Mouse (Mus musculus): ENCODE data around the gene Cfap61. TPM values are rescaled to one million over a fixed set of nuclear protein-coding genes. Genes with fewer than 3 reads are reported as not detected.

The Cfap61 gene
- total and polyA plus RNA-seq, 2 experiments = not detected

- no peak for DNase-seq (ENCODE audit: extremely low read depth, low read depth, low spot score)
- Histone ChIP-seq H3K79me2 (ENCODE audit: control insufficient read depth, insufficient read depth, low read length) (no peaks in the 10 kb centered on the region), H3K27ac (replicated peaks; ENCODE audit: insufficient read depth, low read depth, low read length) (no peak overlapping the region), H3K27me3 (ENCODE audit: control insufficient read depth, insufficient read depth, low read length) (no peaks in the 10 kb centered on the region), H3K4me1 (ENCODE audit: control insufficient read depth, insufficient read depth, low read length) (no peaks in the 10 kb centered on the region), H3K36me3 (ENCODE audit: control insufficient read depth, insufficient read depth, low read length) (no peaks in the 10 kb centered on the region), H3K4me3 (ENCODE audit: insufficient read depth, low read depth, low read length) (no peak overlapping the region), H3K9ac (ENCODE audit: low read depth, low read length) (no peak overlapping the region)
- TF ChIP-seq CTCF (IDR thresholded peaks at IDR 0.05; ENCODE audit: low read depth, low read length) = no peak
- TF ChIP-seq POLR2A (IDR thresholded peaks at IDR 0.05; ENCODE audit: extremely low read depth, insufficient read depth, low read length) = no peak
- WGBS = 65% methylated on average over 2 of the region's 2 CpGs
Measured at GRCm38 (mm10) chr2:146009596-146010349, 75.2 kb downstream of the Cfap61 start.

- no peaks in the 10 kb centered on the region for H3K36me3 ChIP-seq (ENCODE audit: control insufficient read depth, insufficient read depth, low read length)
- H3K4me3 ChIP-seq (ENCODE audit: insufficient read depth, low read depth, low read length) = no peak overlapping the region
- H3K9ac ChIP-seq (ENCODE audit: low read depth, low read length) = no peak overlapping the region
- TF ChIP-seq POLR2A (IDR thresholded peaks at IDR 0.05; ENCODE audit: extremely low read depth, insufficient read depth, low read length) = no peak
- TF ChIP-seq CTCF (IDR thresholded peaks at IDR 0.05; ENCODE audit: low read depth, low read length) = no peak
- H3K4me1 ChIP-seq (ENCODE audit: control insufficient read depth, insufficient read depth, low read length) = no peaks in the 10 kb centered on the region
- H3K27me3 ChIP-seq (ENCODE audit: control insufficient read depth, insufficient read depth, low read length) = no peaks in the 10 kb centered on the region
- WGBS = 33% methylated on average over 2 of the region's 2 CpGs
- no peaks in the 10 kb centered on the region for H3K79me2 ChIP-seq (ENCODE audit: control insufficient read depth, insufficient read depth, low read length)
- H3K27ac ChIP-seq (replicated peaks; ENCODE audit: insufficient read depth, low read depth, low read length) = no peak overlapping the region
- peak; percentile 15 for DNase-seq (ENCODE audit: extremely low read depth, low read depth, low spot score)
Measured at GRCm38 (mm10) chr2:146010816-146011215, 76.2 kb downstream of the Cfap61 start.

- Histone ChIP-seq H3K36me3 (ENCODE audit: control insufficient read depth, insufficient read depth, low read length) (no peaks in the 10 kb centered on the region), H3K4me3 (ENCODE audit: insufficient read depth, low read depth, low read length) (no peak overlapping the region), H3K4me1 (ENCODE audit: control insufficient read depth, insufficient read depth, low read length) (no peaks in the 10 kb centered on the region), H3K27ac (replicated peaks; ENCODE audit: insufficient read depth, low read depth, low read length) (no peak overlapping the region), H3K9ac (ENCODE audit: low read depth, low read length) (no peak overlapping the region), H3K27me3 (ENCODE audit: control insufficient read depth, insufficient read depth, low read length) (no peaks in the 10 kb centered on the region), H3K79me2 (ENCODE audit: control insufficient read depth, insufficient read depth, low read length) (no peaks in the 10 kb centered on the region)
- TF ChIP-seq POLR2A (IDR thresholded peaks at IDR 0.05; ENCODE audit: extremely low read depth, insufficient read depth, low read length) (no peak), CTCF (IDR thresholded peaks at IDR 0.05; ENCODE audit: low read depth, low read length) (no peak)
- 68% methylated on average over 8 of the region's 8 CpGs for WGBS
- no peak for DNase-seq (ENCODE audit: extremely low read depth, low read depth, low spot score)
Measured at GRCm38 (mm10) chr2:146015341-146016186, 81.0 kb downstream of the Cfap61 start.

GRCm38 (mm10) chr2:146022846-146023245, 88.3 kb downstream of the Cfap61 start:
- DNase-seq (ENCODE audit: extremely low read depth, low read depth, low spot score) = no peak
- Histone ChIP-seq H3K36me3 (ENCODE audit: control insufficient read depth, insufficient read depth, low read length) (no peaks in the 10 kb centered on the region), H3K27ac (replicated peaks; ENCODE audit: insufficient read depth, low read depth, low read length) (no peak overlapping the region), H3K9ac (ENCODE audit: low read depth, low read length) (no peak overlapping the region), H3K79me2 (ENCODE audit: control insufficient read depth, insufficient read depth, low read length) (no peaks in the 10 kb centered on the region), H3K4me1 (ENCODE audit: control insufficient read depth, insufficient read depth, low read length) (no peaks in the 10 kb centered on the region), H3K27me3 (ENCODE audit: control insufficient read depth, insufficient read depth, low read length) (no peaks in the 10 kb centered on the region), H3K4me3 (ENCODE audit: insufficient read depth, low read depth, low read length) (no peak overlapping the region)
- TF ChIP-seq POLR2A (IDR thresholded peaks at IDR 0.05; ENCODE audit: extremely low read depth, insufficient read depth, low read length) (no peak), CTCF (IDR thresholded peaks at IDR 0.05; ENCODE audit: low read depth, low read length) (no peak)
- 60% methylated on average over 6 of the region's 6 CpGs for WGBS

- DNase-seq (ENCODE audit: extremely low read depth, low read depth, low spot score) = no peak
- Histone ChIP-seq H3K27ac (replicated peaks; ENCODE audit: insufficient read depth, low read depth, low read length) (no peak overlapping the region), H3K9ac (ENCODE audit: low read depth, low read length) (no peak overlapping the region), H3K79me2 (ENCODE audit: control insufficient read depth, insufficient read depth, low read length) (no peaks in the 10 kb centered on the region), H3K4me3 (ENCODE audit: insufficient read depth, low read depth, low read length) (no peak overlapping the region), H3K36me3 (ENCODE audit: control insufficient read depth, insufficient read depth, low read length) (no peaks in the 10 kb centered on the region), H3K27me3 (ENCODE audit: control insufficient read depth, insufficient read depth, low read length) (no peaks in the 10 kb centered on the region), H3K4me1 (ENCODE audit: control insufficient read depth, insufficient read depth, low read length) (no peaks in the 10 kb centered on the region)
- TF ChIP-seq POLR2A (IDR thresholded peaks at IDR 0.05; ENCODE audit: extremely low read depth, insufficient read depth, low read length) (no peak), CTCF (IDR thresholded peaks at IDR 0.05; ENCODE audit: low read depth, low read length) (no peak)
- WGBS = 83% methylated on average over 5 of the region's 5 CpGs
Measured at GRCm38 (mm10) chr2:146043640-146044039, 109.1 kb downstream of the Cfap61 start.
